Mouse (Mus musculus) liver, postnatal 0 days (tissue): ENCODE data around the gene Ttll3.

Experiments
- CTCF ChIP-seq: sonication (generic); IDR thresholded peaks from 2 replicates; pipeline ENCODE4 v1.5.1; 2016; ENCODE audit warnings: antibody characterized with exemption, low read depth
- EP300 ChIP-seq: IDR thresholded peaks from 2 replicates; pipeline ENCODE4 v1.6.1; 2016; ENCODE audit warnings: antibody characterized with exemption, low read depth, mild to moderate bottlenecking

DNA sequence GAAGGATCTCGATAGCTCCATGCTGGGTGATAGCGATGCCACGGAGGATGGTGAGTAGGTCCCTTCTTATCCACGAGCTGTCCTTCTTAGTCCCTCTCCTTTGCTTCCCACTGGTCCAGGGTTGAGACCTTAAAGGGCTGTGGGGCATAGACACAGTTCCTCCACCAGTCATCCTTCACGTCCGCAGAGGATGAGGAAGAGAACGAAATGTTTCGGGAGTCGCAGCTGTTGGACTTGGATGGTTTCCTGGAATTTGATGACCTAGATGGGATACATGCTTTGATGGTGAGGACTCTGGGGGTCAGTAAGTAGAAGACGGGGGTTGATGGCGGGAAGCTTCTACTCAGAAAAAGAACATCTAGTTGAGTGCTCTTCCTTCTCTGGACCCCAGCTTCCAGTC lies 5.8 kb downstream of the Ttll3 start:
- TF ChIP-seq CTCF (no peak), EP300 (no peak)
